Mouse (Mus musculus) kidney, adult 2 months (tissue): ENCODE results near the gene Fis1.

Experiments used
- CTCF ChIP-seq: fragments of 200-500 bp; conservative IDR thresholded peaks from 2 replicates; pipeline ENCODE4 v1.5.1; 2011; ENCODE audit warnings: low read depth, mild to moderate bottlenecking, control low read depth, low read length, moderate library complexity, mixed read lengths; ENCODE audit not compliant: insufficient read depth, insufficient read length
- POLR2A ChIP-seq: fragments of 200-500 bp; IDR thresholded peaks from one replicate; pipeline ENCODE4 v1.6.1; 2011; ENCODE audit warnings: low read depth, low read length, control low read depth

- TF ChIP-seq CTCF (no peak), POLR2A (no peak)
Observed at GRCm38 (mm10) chr5:136940845-136941560, 12.1 kb upstream of the Fis1 start.
